Mouse (Mus musculus) small intestine, adult 2 months (tissue): ENCODE measurements around the gene Stat5b.

Source experiments
- CTCF ChIP-seq: fragments of 200-500 bp; IDR thresholded peaks from 2 replicates; pipeline ENCODE4 v1.5.1; 2012; ENCODE audit warnings: low read depth, mild to moderate bottlenecking, control low read depth, inconsistent platforms, low read length, moderate library complexity, mixed read lengths; ENCODE audit not compliant: insufficient replicate concordance, insufficient read length; ENCODE audit errors: extremely low read depth
- POLR2A ChIP-seq: fragments of 200-500 bp; IDR thresholded peaks from 2 replicates; pipeline ENCODE4 v1.6.1; 2012; ENCODE audit warnings: low read depth, mild to moderate bottlenecking, control low read depth, inconsistent platforms, low read length, moderate library complexity

- no peak for TF ChIP-seq CTCF
- no peak for TF ChIP-seq POLR2A
Observed at GRCm38 (mm10) chr11:100848080-100848479, 2.4 kb downstream of the Stat5b start.
